Mouse (Mus musculus): ENCODE data around the gene Fermt2.

- TF ChIP-seq CTCF (IDR thresholded peaks at IDR 0.05; ENCODE audit: borderline replicate concordance, control insufficient read depth, extremely low read depth, insufficient read depth, low read length, poor library complexity) = no peak
- no peak for TF ChIP-seq POLR2A (IDR thresholded peaks at IDR 0.05; ENCODE audit: control insufficient read depth, extremely low read depth, insufficient read depth, low read length, poor library complexity)
Measured at GRCm38 (mm10) chr14:45453538-45454233, 76.2 kb downstream of the Fermt2 start.

Measured in thymus, adult 2 months (tissue).